Mouse (Mus musculus) heart, embryonic 16.5 days (tissue): ENCODE results near the gene Fbln1. TPM values are rescaled to one million over a fixed set of nuclear protein-coding genes. Genes with fewer than 3 reads are reported as not detected.

ENCODE experiments used
- ATAC-seq: fragments of 200-750 bp; cut with Nextera tagmentation; replicated peaks from 2 replicates; pipeline ENCODE4 v1.8.0; 2017; ENCODE audit warnings: moderate number of reproducible peaks; ENCODE audit not compliant: insufficient read depth, low FRiP score; ENCODE audit errors: extremely low read depth
- H3K27ac ChIP-seq: fragments of 300-500 bp; sonication (generic); 2 replicates; pipeline ENCODE4 v1.5.1; 2014; ENCODE audit warnings: mild to moderate bottlenecking, low read length, control low read depth, moderate library complexity
- H3K27me3 ChIP-seq: fragments of 300-500 bp; sonication (generic); 2 replicates; pipeline ENCODE4 v1.6.1; 2014; ENCODE audit warnings: low read length, mixed read lengths; ENCODE audit not compliant: control insufficient read depth, insufficient read depth
- H3K36me3 ChIP-seq: fragments of 300-500 bp; sonication (generic); 2 replicates; pipeline ENCODE4 v1.6.1; 2014; ENCODE audit not compliant: control insufficient read depth, insufficient read depth
- H3K4me1 ChIP-seq: fragments of 300-500 bp; sonication (generic); 2 replicates; pipeline ENCODE4 v1.6.1; 2014; ENCODE audit warnings: low read length, mixed read lengths; ENCODE audit not compliant: control insufficient read depth, insufficient read depth
- H3K4me2 ChIP-seq: fragments of 300-500 bp; sonication (generic); 2 replicates; pipeline ENCODE4 v1.6.1; 2014; ENCODE audit warnings: low read depth, mild to moderate bottlenecking, control low read depth, low read length
- H3K4me3 ChIP-seq: fragments of 300-500 bp; sonication (generic); 2 replicates; pipeline ENCODE4 v1.5.1; 2014; ENCODE audit warnings: mild to moderate bottlenecking, control low read depth, low read length
- H3K9ac ChIP-seq: fragments of 300-500 bp; sonication (generic); 2 replicates; pipeline ENCODE4 v1.6.1; 2014; ENCODE audit warnings: low read length, control low read depth
- H3K9me3 ChIP-seq: fragments of 300-500 bp; sonication (generic); replicated peaks from 2 replicates; pipeline ENCODE4 v1.6.1; 2016; ENCODE audit warnings: low read length; ENCODE audit not compliant: control insufficient read depth
- WGBS: fragments of 180-500 bp; shearing (Covaris S2); extraction: QIAGEN DNeasy Blood & Tissue Kit; methylation state at CpG from one replicate; pipeline ENCODE4 v1.1.7; 2014; 5-methylcytosine and 5-hydroxymethylcytosine counted together
- polyA plus RNA-seq: library from polyadenylated mRNA; unstranded; fragments of >200 nt; fragmentation: Nextera tagmentation; extraction: Ambion mirVana; gene quantifications from 2 replicates; pipeline ENCODE4 v1.2.1, GENCODE M21; 2015

Gene Fbln1
- polyA plus RNA-seq, 1 experiment from 2014 or later: 109 TPM

DNA sequence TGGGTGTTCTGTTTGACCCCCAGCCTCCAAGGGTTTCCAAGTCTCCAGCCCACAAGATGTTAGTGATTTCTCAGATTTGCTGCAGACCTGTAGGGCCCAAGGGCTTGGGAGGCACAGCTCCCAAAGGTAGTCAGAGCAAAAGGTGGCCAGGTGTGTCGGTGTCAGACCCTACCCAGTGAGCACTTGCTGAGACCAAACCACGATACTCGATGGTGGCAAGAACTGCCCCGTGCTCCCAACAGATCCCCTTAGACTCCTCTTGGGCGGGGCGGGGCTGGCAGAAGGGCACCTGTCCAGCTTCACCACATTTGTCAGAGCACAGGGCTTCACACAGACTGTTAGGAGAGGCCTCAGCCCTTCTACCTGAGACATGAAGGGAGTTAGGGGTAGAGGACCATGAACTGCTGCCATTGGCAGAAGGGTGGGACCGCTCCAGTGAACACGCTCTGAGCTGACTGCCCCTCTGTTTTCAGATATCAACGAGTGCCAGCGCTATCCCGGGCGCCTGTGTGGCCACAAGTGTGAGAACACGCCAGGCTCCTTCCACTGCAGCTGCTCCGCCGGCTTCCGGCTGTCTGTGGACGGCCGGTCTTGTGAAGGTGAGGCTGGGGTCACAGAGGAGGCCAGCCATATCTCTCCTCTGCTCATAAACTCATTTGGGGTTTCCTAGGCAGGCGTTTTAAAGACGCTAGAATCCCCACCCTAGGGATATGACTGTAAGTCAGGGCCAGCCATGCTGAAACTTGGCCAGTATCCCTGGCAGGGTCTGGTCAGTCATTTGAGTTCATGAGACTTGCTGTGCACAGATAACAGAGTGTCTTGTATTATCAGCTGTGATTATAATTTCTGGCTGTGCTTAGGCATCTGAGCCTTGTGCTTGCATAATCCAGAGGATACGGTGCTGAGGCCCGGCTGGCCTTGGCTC lies 33.3 kb downstream of the Fbln1 start:
- ATAC-seq: 0 out of 2 replicates have a peak, but pooled peaks have one; percentile 16
- Histone ChIP-seq H3K4me1 (no peaks in the 10 kb centered on the region), H3K27me3 (0 out of 2 replicates have a peak, but pooled peaks cover 4% of the 10 kb centered on the region), H3K9ac (no peak overlapping the region), H3K27ac (no peak overlapping the region), H3K4me2 (no peak overlapping the region), H3K36me3 (peaks cover 28% of the 10 kb centered on the region; the same call in 1 of the 2 replicates), H3K9me3 (no peaks in the 10 kb centered on the region), H3K4me3 (no peak overlapping the region)
- 84% methylated on average over 22 of the region's 22 CpGs for WGBS

- 93% methylated on average over 4 of the region's 4 CpGs for WGBS
Observed at GRCm38 (mm10) chr15:85240086-85240485, 34.3 kb downstream of the Fbln1 start.

GRCm38 (mm10) chr15:85241856-85242255 lies 36.1 kb downstream of the Fbln1 start:
- Histone ChIP-seq H3K4me2 (no peak overlapping the region), H3K36me3 (peaks cover 26% of the 10 kb centered on the region; the same call in 1 of the 2 replicates), H3K27ac (no peak overlapping the region), H3K27me3 (peaks cover 10% of the 10 kb centered on the region), H3K9me3 (no peaks in the 10 kb centered on the region), H3K4me3 (no peak overlapping the region), H3K4me1 (no peaks in the 10 kb centered on the region), H3K9ac (no peak overlapping the region)
- no peak for ATAC-seq
- WGBS: 92% methylated on average over 7 of the region's 7 CpGs

More at GRCm38 (mm10) chr15:85240086-85240485, 34.3 kb downstream of the Fbln1 start:
- H3K9me3 ChIP-seq: no peaks in the 10 kb centered on the region
- H3K9ac ChIP-seq: no peak overlapping the region
- H3K27me3 ChIP-seq: 0 out of 2 replicates have a peak, but pooled peaks cover 4% of the 10 kb centered on the region
- H3K4me1 ChIP-seq: no peaks in the 10 kb centered on the region
- H3K4me3 ChIP-seq: no peak overlapping the region
- H3K27ac ChIP-seq: no peak overlapping the region
- ATAC-seq: no peak
- no peak overlapping the region for H3K4me2 ChIP-seq
- peaks cover 26% of the 10 kb centered on the region; the same call in 1 of the 2 replicates for H3K36me3 ChIP-seq

- peaks cover 15% of the 10 kb centered on the region; the same call in 1 of the 2 replicates for H3K36me3 ChIP-seq
- peaks cover 12% of the 10 kb centered on the region for H3K27me3 ChIP-seq
- no peak for ATAC-seq
Observed at GRCm38 (mm10) chr15:85244414-85245161, 38.8 kb downstream of the Fbln1 start.

DNA sequence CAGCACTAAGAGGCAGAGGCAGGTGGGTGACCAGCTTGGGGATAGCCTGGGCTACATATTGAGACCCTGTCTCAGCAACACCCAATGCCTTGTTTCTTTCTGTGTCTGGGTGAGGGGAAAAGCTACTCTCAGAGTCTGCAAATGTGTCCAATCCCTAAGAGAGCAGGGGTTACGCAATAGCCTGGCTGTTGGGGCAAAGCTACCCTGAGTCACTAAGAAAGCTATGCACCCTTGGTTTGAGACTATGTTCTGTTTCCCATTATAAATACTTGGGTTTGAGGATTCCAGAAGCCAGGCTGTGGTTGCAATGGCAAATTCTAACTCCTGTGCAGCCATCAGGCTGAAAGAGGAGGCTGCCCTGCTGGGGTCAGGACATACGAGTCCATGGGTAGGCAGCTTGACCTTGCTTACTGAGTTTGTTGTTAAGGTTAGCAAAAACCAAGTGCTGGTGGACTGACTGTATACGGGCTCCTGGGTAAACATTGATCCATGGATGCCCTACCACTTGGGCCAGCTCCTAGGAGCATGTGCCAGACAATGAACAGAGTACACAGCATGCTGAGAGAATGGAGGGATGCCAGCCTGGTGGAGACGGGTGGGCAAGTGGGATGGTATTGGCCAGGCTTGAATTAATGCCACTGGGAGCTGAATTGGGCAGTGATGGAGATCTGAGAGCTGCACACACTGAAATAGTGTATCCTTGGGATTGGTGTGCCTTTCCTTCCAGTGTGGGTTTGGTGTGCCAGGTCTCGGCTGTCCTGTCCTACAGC lies 39.7 kb downstream of the Fbln1 start:
- H3K27me3 ChIP-seq: peaks cover 10% of the 10 kb centered on the region
- no peak overlapping the region for H3K27ac ChIP-seq
- no peaks in the 10 kb centered on the region for H3K4me1 ChIP-seq
- H3K4me3 ChIP-seq: no peak overlapping the region
- H3K4me2 ChIP-seq: no peak overlapping the region
- ATAC-seq: no peak
- no peak overlapping the region for H3K9ac ChIP-seq
- H3K9me3 ChIP-seq: no peaks in the 10 kb centered on the region
- WGBS: 88% methylated on average over 5 of the region's 5 CpGs
- peaks cover 7% of the 10 kb centered on the region; the same call in 1 of the 2 replicates for H3K36me3 ChIP-seq

More at GRCm38 (mm10) chr15:85244414-85245161, 38.8 kb downstream of the Fbln1 start:
- Histone ChIP-seq H3K9ac (no peak overlapping the region), H3K4me3 (no peak overlapping the region), H3K4me1 (no peaks in the 10 kb centered on the region), H3K4me2 (no peak overlapping the region), H3K27ac (no peak overlapping the region), H3K9me3 (no peaks in the 10 kb centered on the region)
- 57% methylated on average over 13 of the region's 13 CpGs for WGBS

GRCm38 (mm10) chr15:85246016-85246415 lies 40.3 kb downstream of the Fbln1 start:
- Histone ChIP-seq H3K4me2 (no peak overlapping the region), H3K4me1 (no peaks in the 10 kb centered on the region), H3K9me3 (no peaks in the 10 kb centered on the region), H3K36me3 (peaks cover under 1% of the 10 kb centered on the region; the same call in 1 of the 2 replicates), H3K27me3 (peaks cover 10% of the 10 kb centered on the region), H3K9ac (no peak overlapping the region), H3K4me3 (no peak overlapping the region), H3K27ac (no peak overlapping the region)
- WGBS: 89% methylated on average over 5 of the region's 5 CpGs
- ATAC-seq: no peak

- no peak overlapping the region for H3K4me2 ChIP-seq
- no peaks in the 10 kb centered on the region for H3K9me3 ChIP-seq
- H3K27ac ChIP-seq: no peak overlapping the region
- H3K4me1 ChIP-seq: no peaks in the 10 kb centered on the region
- no peak overlapping the region for H3K4me3 ChIP-seq
- no peak for ATAC-seq
- no peak overlapping the region for H3K9ac ChIP-seq
- H3K27me3 ChIP-seq: peaks cover 10% of the 10 kb centered on the region
- WGBS: 76% methylated on average over 6 of the region's 6 CpGs
- 0 out of 2 replicates have a peak, but pooled peaks cover 3% of the 10 kb centered on the region for H3K36me3 ChIP-seq
Observed at GRCm38 (mm10) chr15:85246936-85247335, 41.2 kb downstream of the Fbln1 start.

DNA sequence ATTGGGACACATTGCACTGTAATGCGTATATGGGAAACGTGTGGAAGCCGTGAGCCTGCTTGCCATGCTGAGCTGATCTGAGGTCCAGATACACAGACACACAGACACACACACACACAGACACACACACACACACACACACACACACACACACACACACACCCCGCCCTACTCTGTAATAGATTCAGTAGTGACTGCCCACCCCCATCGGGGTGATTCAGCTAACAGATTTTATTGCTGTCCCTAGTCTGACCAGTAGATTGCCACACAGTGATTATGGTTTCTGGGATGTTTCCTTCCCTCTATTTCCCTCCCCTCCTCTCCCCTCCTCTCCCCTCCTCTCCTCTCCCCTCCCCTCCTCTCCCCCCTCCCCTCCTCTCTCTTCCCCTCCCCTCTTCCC lies 42.6 kb downstream of the Fbln1 start:
- Histone ChIP-seq H3K4me3 (no peak overlapping the region), H3K27me3 (peaks cover 8% of the 10 kb centered on the region), H3K4me1 (no peaks in the 10 kb centered on the region), H3K9me3 (no peaks in the 10 kb centered on the region), H3K27ac (no peak overlapping the region), H3K4me2 (no peak overlapping the region), H3K9ac (no peak overlapping the region), H3K36me3 (0 out of 2 replicates have a peak, but pooled peaks cover 3% of the 10 kb centered on the region)
- 85% methylated on average over 5 of the region's 5 CpGs for WGBS
- ATAC-seq: no peak
